In the genomic region with DNA sequence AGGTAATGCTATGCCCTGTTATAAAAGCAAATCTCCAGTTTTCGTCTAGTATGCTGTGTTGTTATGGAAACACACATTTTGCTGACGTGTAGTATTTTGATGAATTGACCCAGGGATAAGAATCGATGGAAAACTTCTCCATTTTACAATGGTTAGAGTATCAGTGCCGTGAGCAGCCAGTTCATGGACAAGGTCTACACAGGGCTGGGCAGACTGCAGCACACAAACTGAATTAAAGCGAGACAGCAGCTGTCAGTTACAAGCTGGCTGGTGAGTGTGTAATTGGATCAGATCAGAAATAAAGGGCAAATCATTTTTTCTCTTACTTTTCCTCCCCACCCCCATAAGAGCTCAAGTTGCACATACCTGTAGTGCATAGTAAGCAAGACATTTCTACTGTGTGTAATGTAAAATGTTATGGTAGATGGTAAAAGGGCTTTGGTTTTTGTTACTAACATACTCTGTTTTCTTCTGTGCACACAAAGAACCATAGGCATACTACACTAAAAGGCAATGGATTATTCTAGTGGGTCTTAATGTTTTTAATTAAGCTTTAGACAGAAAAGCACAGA, we compare ENCODE assay signal across 15 mouse cellular contexts.
DNase-seq lines count a peak whose midpoint lies in the region; ATAC-seq and TF ChIP-seq lines count a peak whose summit lies in the region.
"Had no signal": no experiment of that assay in that cellular context is flagged by ENCODE, and none has a peak within 500 bp of the region (broad histone marks: within the 10 kb centered on the region; RNA-seq: fewer than 3 reads in every experiment).

No protein-coding gene starts in this region.

- H3K27ac ChIP-seq in layer of hippocampus, adult 2 months, result 0 out of 2 replicates have a peak overlapping the region, but pooled peaks have one; percentile 14
- no peak overlapping the region for H3K27ac ChIP-seq in forebrain, embryonic 16.5 days (ENCODE audit: low read length)
- H3K27ac ChIP-seq in limb, embryonic 13.5 days, result no peak overlapping the region; the same call in 1 of the 2 replicates
- 0 out of 2 replicates have a peak overlapping the region, but pooled peaks have one; percentile 0 for H3K27ac ChIP-seq in neural tube, embryonic 15.5 days (replicated peaks)
- H3K27ac ChIP-seq: liver, embryonic 12.5 days; lung, embryonic 15.5 days had no signal

- ATAC-seq in forebrain, embryonic 16.5 days, result peak; percentile 54
- peak; percentile 69 for ATAC-seq in limb, embryonic 13.5 days (ENCODE audit: low FRiP score, low read depth)
- no peak; the same call in 1 of the 2 replicates for ATAC-seq in neural tube, embryonic 15.5 days (ENCODE audit: low FRiP score)
- ATAC-seq: liver, embryonic 12.5 days had no signal

- H3K4me2 ChIP-seq in forebrain, embryonic 16.5 days (ENCODE audit: low read length), result no peak overlapping the region
- H3K4me2 ChIP-seq in limb, embryonic 13.5 days (replicated peaks), result no peak overlapping the region
- H3K4me2 ChIP-seq in neural tube, embryonic 15.5 days, result no peak overlapping the region
- H3K4me2 ChIP-seq: heart, embryonic 12.5 days; liver, embryonic 12.5 days; lung, embryonic 15.5 days had no signal

- WGBS in forebrain, embryonic 16.5 days, result 41% methylated on average over 5 of the region's 5 CpGs
- 51% methylated on average over 5 of the region's 5 CpGs for WGBS in limb, embryonic 13.5 days
- 59% methylated on average over 5 of the region's 5 CpGs for WGBS in neural tube, embryonic 15.5 days

- no peak for TF ChIP-seq CTCF in layer of hippocampus, adult 2 months (conservative IDR thresholded peaks at IDR 0.05)

- no peak overlapping the region for H3K9ac ChIP-seq in forebrain, embryonic 16.5 days (replicated peaks; ENCODE audit: low read depth, low read length)
- no peak overlapping the region for H3K9ac ChIP-seq in limb, embryonic 13.5 days
- no peak overlapping the region for H3K9ac ChIP-seq in neural tube, embryonic 15.5 days (replicated peaks)
- H3K9ac ChIP-seq: heart, embryonic 12.5 days; liver, embryonic 12.5 days; lung, embryonic 15.5 days had no signal

- H3K4me3 ChIP-seq in layer of hippocampus, adult 2 months, result no peak overlapping the region
- no peak overlapping the region for H3K4me3 ChIP-seq in forebrain, embryonic 16.5 days (replicated peaks; ENCODE audit: low read length)
- H3K4me3 ChIP-seq in limb, embryonic 13.5 days, result no peak overlapping the region
- no peak overlapping the region for H3K4me3 ChIP-seq in neural tube, embryonic 15.5 days (replicated peaks)
- H3K4me3 ChIP-seq: heart, embryonic 12.5 days; liver, embryonic 12.5 days; lung, embryonic 15.5 days; myocyte had no signal

- no peaks in the 10 kb centered on the region for H3K27me3 ChIP-seq in forebrain, embryonic 16.5 days (replicated peaks; ENCODE audit: control insufficient read depth, insufficient read depth, low read length)
- H3K27me3 ChIP-seq in limb, embryonic 13.5 days, result no peaks in the 10 kb centered on the region
- H3K27me3 ChIP-seq in neural tube, embryonic 15.5 days (replicated peaks), result no peaks in the 10 kb centered on the region
- H3K27me3 ChIP-seq: heart, embryonic 12.5 days; liver, embryonic 12.5 days; lung, embryonic 15.5 days had no signal

- no peak for DNase-seq in layer of hippocampus, adult 2 months (ENCODE audit: low spot score in 2 of 2)
- no peak for DNase-seq in layer of hippocampus, adult 9-10 months (ENCODE audit: low spot score)
- DNase-seq in kidney, adult 8-10 months, result no peak
- no peak for DNase-seq in T-cell, adult 2 months (ENCODE audit: low spot score)
- DNase-seq: cerebellum, adult 18-20 months; heart, postnatal 4 days; kidney, adult 18-20 months; right cerebral cortex, postnatal 25 days had no signal

- 0 out of 2 replicates have a peak, but pooled peaks cover 3% of the 10 kb centered on the region for H3K4me1 ChIP-seq in forebrain, embryonic 16.5 days (replicated peaks; ENCODE audit: control insufficient read depth, insufficient read depth, low read length)
- peaks cover 14% of the 10 kb centered on the region for H3K4me1 ChIP-seq in limb, embryonic 13.5 days
- H3K4me1 ChIP-seq in neural tube, embryonic 15.5 days, result peaks cover 14% of the 10 kb centered on the region

- no peaks in the 10 kb centered on the region for H3K9me3 ChIP-seq in forebrain, embryonic 16.5 days (ENCODE audit: control insufficient read depth, low read length)
- H3K9me3 ChIP-seq in limb, embryonic 13.5 days, result no peaks in the 10 kb centered on the region
- no peaks in the 10 kb centered on the region for H3K9me3 ChIP-seq in neural tube, embryonic 15.5 days (replicated peaks)
- H3K9me3 ChIP-seq: heart, embryonic 12.5 days; liver, embryonic 12.5 days; lung, embryonic 15.5 days had no signal

- no peaks in the 10 kb centered on the region for H3K36me3 ChIP-seq in forebrain, embryonic 16.5 days (ENCODE audit: control insufficient read depth, insufficient read depth)
- H3K36me3 ChIP-seq in limb, embryonic 13.5 days, result no peaks in the 10 kb centered on the region
- no peaks in the 10 kb centered on the region for H3K36me3 ChIP-seq in neural tube, embryonic 15.5 days
- H3K36me3 ChIP-seq: heart, embryonic 12.5 days; liver, embryonic 12.5 days; lung, embryonic 15.5 days had no signal

Comparison
In these comparisons a context has a peak if more than half of its experiments do, and no peak if none do; other contexts are left out.
1. H3K27ac ChIP-seq: peak in layer of hippocampus, adult 2 months (single experiment) and neural tube, embryonic 15.5 days (single experiment); none in forebrain, embryonic 16.5 days (single experiment) and limb, embryonic 13.5 days (single experiment).